In genomic region chr13:17754997-17755396, GRCm38 (mm10) we compare ENCODE assay signal across 30 mouse cellular contexts. TPM values are rescaled to one million over a fixed set of nuclear protein-coding genes. Genes with fewer than 3 reads are reported as not detected.
DNase-seq lines count a peak whose midpoint lies in the region; ATAC-seq lines count a peak whose summit lies in the region.
"Had no signal": no experiment of that assay in that cellular context is flagged by ENCODE, and none has a peak within 500 bp of the region (broad histone marks: within the 10 kb centered on the region; RNA-seq: fewer than 3 reads in every experiment).

No protein-coding gene starts in this region.

- 65% methylated on average over 4 of the region's 4 CpGs for WGBS in liver, embryonic 12.5 days (ENCODE audit: insufficient replicate concordance)

- peak; percentile 33 to 38 for DNase-seq in spleen, postnatal 36 days (ENCODE audit: low spot score in 2 of 2)
- DNase-seq in spleen, postnatal 14 days (ENCODE audit: low spot score in 2 of 2) = no peak
- DNase-seq in T-cell, adult 2 months (ENCODE audit: low spot score) = no peak
- no peak for DNase-seq in urinary bladder, postnatal 10 days (ENCODE audit: low spot score)
- DNase-seq: adrenal gland, postnatal 25 days; cerebellum, adult 18-20 months; cerebellum, postnatal 14 days; gastrocnemius, postnatal 10 days; kidney, adult 8-10 months; kidney, postnatal 10 days; liver; retina, postnatal 1 day; right cerebral cortex, postnatal 14 days; thymus, adult 2 months; thymus, postnatal 36 days had no signal

- H3K9me3 ChIP-seq in liver, embryonic 12.5 days (replicated peaks) = no peaks in the 10 kb centered on the region
- H3K9me3 ChIP-seq: embryonic facial prominence, embryonic 10.5 days; embryonic facial prominence, embryonic 15.5 days; forebrain, embryonic 13.5 days; heart, embryonic 10.5 days; heart, embryonic 15.5 days; hindbrain, embryonic 13.5 days; liver, embryonic 15.5 days; lung, embryonic 15.5 days; midbrain, embryonic 15.5 days; neural tube, embryonic 12.5 days had no signal

- H3K4me3 ChIP-seq in liver, embryonic 12.5 days = no peak overlapping the region
- H3K4me3 ChIP-seq: embryonic facial prominence, embryonic 10.5 days; embryonic facial prominence, embryonic 15.5 days; forebrain, embryonic 13.5 days; heart, embryonic 10.5 days; heart, embryonic 15.5 days; hindbrain, embryonic 13.5 days; liver, embryonic 15.5 days; lung, embryonic 15.5 days; midbrain, embryonic 15.5 days; myocyte; neural tube, embryonic 12.5 days had no signal

- peaks cover 26% of the 10 kb centered on the region for H3K36me3 ChIP-seq in liver, embryonic 12.5 days
- H3K36me3 ChIP-seq: midbrain, embryonic 15.5 days had no signal

- H3K27ac ChIP-seq in liver, embryonic 12.5 days = no peak overlapping the region
- H3K27ac ChIP-seq: embryonic facial prominence, embryonic 10.5 days; embryonic facial prominence, embryonic 15.5 days; forebrain, embryonic 13.5 days; heart, embryonic 10.5 days; heart, embryonic 15.5 days; hindbrain, embryonic 13.5 days; liver, embryonic 15.5 days; lung, embryonic 15.5 days; midbrain, embryonic 15.5 days; neural tube, embryonic 12.5 days had no signal

- ATAC-seq in common myeloid progenitor, adult 5-6 weeks (replicated peaks; ENCODE audit: low read depth, poor library complexity, severe bottlenecking) = peak; percentile 94
- ATAC-seq in megakaryocyte progenitor cell, adult 5-6 weeks (replicated peaks; ENCODE audit: poor library complexity) = peak; percentile 98
- no peak for ATAC-seq in liver, embryonic 12.5 days
- ATAC-seq: forebrain, embryonic 13.5 days; intestine, embryonic 16.5 days; midbrain, embryonic 15.5 days had no signal

- H3K9ac ChIP-seq in liver, embryonic 12.5 days = no peak overlapping the region
- H3K9ac ChIP-seq: embryonic facial prominence, embryonic 15.5 days; forebrain, embryonic 13.5 days; heart, embryonic 15.5 days; hindbrain, embryonic 13.5 days; liver, embryonic 15.5 days; lung, embryonic 15.5 days; midbrain, embryonic 15.5 days; neural tube, embryonic 12.5 days had no signal

- no peaks in the 10 kb centered on the region for H3K27me3 ChIP-seq in liver, embryonic 12.5 days (replicated peaks)
- H3K27me3 ChIP-seq: embryonic facial prominence, embryonic 15.5 days; forebrain, embryonic 13.5 days; heart, embryonic 15.5 days; hindbrain, embryonic 13.5 days; liver, embryonic 15.5 days; lung, embryonic 15.5 days; midbrain, embryonic 15.5 days; neural tube, embryonic 12.5 days had no signal

- H3K4me2 ChIP-seq in liver, embryonic 12.5 days = no peak overlapping the region
- H3K4me2 ChIP-seq: embryonic facial prominence, embryonic 15.5 days; forebrain, embryonic 13.5 days; heart, embryonic 15.5 days; hindbrain, embryonic 13.5 days; liver, embryonic 15.5 days; lung, embryonic 15.5 days; midbrain, embryonic 15.5 days; neural tube, embryonic 12.5 days had no signal

- no peaks in the 10 kb centered on the region for H3K4me1 ChIP-seq in liver, embryonic 12.5 days
- H3K4me1 ChIP-seq: embryonic facial prominence, embryonic 10.5 days; embryonic facial prominence, embryonic 15.5 days; forebrain, embryonic 13.5 days; heart, embryonic 10.5 days; heart, embryonic 15.5 days; hindbrain, embryonic 13.5 days; liver, embryonic 15.5 days; lung, embryonic 15.5 days; midbrain, embryonic 15.5 days; neural tube, embryonic 12.5 days had no signal

RNA-seq across cellular contexts. Expression of gene Cdk13, which starts 49.9 kb away (rescaled TPM):
- total RNA-seq in common myeloid progenitor, adult 5-6 weeks (2017) = 101 and 120 TPM in 2 replicates
- total RNA-seq in megakaryocyte progenitor cell, adult 5-6 weeks (2015) = 82.3 and 90.9 TPM in 2 replicates
- total RNA-seq in megakaryocyte progenitor cell, adult 5-6 weeks (2017) = 43.9 and 73.1 TPM in 2 replicates
- 11.1 and 15.5 TPM in 2 replicates for polyA plus RNA-seq in liver, embryonic 12.5 days (2016; fragmentation: Nextera tagmentation; extraction: Ambion mirVana)

RNA-seq across cellular contexts. Expression of gene Sugct, which starts 59.6 kb away (rescaled TPM):
- 1.6 and 3.0 TPM in 2 replicates for total RNA-seq in common myeloid progenitor, adult 5-6 weeks (2017)
- 1.1 and 1.4 TPM in 2 replicates for total RNA-seq in megakaryocyte progenitor cell, adult 5-6 weeks (2015)
- total RNA-seq in megakaryocyte progenitor cell, adult 5-6 weeks (2017) = 2.2 and 2.7 TPM in 2 replicates
- polyA plus RNA-seq in liver, embryonic 12.5 days (2016; fragmentation: Nextera tagmentation; extraction: Ambion mirVana) = 3.1 and 3.3 TPM in 2 replicates

Comparison
In these comparisons a context has a peak if more than half of its experiments do, and no peak if none do; other contexts are left out.
1. DNase-seq: peak in spleen, postnatal 36 days (2 of 2); none in spleen, postnatal 14 days (0 of 2), T-cell, adult 2 months (single experiment) and urinary bladder, postnatal 10 days (single experiment).